Mouse (Mus musculus) gastrocnemius, postnatal 4 days (tissue): Measurements from ENCODE around the gene Clec2e. TPM values are rescaled to one million over a fixed set of nuclear protein-coding genes. Genes with fewer than 3 reads are reported as not detected.
"Not testable (repeated sequence)": the region's sequence is repeated elsewhere in the genome, so short reads cannot be mapped to it uniquely, and the experiment has no call there.

Experiments
- DNase-seq, 2 experiments: peaks; one replicate each; pipeline ENCODE4 v3.0.0; 2021 to 2022; ENCODE audit warnings: low spot score in 2 of 2, mixed read lengths in 2 of 2
- long read RNA-seq, 2 experiments: library from polyadenylated mRNA; stranded (forward); transcript quantifications; one replicate each; pipeline ENCODE4 v2.0.0; 2021
- total RNA-seq, 2 experiments: library from RNA; stranded (reverse); gene quantifications; 2 replicates each; pipeline ENCODE4 v1.2.3; 2021

Clec2e gene
- total RNA-seq = under 1 TPM; 0.29 to 0.47 TPM
- long read RNA-seq, experiment 1 = 0 reads
- long read RNA-seq, experiment 2 = 0 reads

DNA sequence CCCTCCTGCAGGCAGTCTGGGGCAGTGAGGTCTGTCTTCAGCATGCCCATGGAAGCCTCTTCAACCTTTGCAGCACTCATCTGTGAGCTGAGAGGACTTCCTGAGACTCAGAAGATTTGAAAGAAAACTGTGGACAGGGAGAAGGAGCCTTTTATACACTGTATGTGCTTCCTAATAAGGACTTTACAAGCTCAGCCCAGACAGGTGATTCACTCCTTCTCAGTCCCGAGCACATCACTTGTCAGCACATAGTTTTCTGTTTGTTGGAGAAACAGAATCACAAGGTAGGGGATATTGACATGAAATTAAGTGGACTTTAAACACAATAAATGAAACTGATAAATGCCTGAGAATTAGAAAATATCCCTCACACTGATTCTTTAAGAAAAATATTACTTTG is at the start of gene Clec2e:
Gene Clec2e, minus strand, starts transcription at position 120 of the 400 bp plus-strand sequence.
- not testable (repeated sequence) for DNase-seq

DNA sequence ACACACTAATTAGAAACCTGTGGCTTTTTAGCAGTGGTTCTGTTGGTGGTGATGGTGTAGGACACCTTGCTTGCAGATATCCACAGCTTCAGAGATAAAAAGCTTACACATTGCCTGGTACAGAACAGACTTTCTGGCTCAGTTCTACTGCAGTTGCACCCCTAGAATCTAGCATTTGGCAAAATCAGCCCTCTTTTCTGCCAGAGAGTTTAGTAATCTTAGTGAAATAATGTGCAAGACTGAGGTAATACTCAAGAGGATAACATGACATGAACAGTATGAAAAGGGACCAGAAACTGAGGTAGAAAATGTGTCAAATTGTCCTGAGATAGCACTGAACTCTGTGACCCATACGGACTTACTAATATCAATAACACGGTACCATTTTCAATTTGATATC is 46.1 kb upstream of the Clec2e start:
- no peak for DNase-seq

DNA sequence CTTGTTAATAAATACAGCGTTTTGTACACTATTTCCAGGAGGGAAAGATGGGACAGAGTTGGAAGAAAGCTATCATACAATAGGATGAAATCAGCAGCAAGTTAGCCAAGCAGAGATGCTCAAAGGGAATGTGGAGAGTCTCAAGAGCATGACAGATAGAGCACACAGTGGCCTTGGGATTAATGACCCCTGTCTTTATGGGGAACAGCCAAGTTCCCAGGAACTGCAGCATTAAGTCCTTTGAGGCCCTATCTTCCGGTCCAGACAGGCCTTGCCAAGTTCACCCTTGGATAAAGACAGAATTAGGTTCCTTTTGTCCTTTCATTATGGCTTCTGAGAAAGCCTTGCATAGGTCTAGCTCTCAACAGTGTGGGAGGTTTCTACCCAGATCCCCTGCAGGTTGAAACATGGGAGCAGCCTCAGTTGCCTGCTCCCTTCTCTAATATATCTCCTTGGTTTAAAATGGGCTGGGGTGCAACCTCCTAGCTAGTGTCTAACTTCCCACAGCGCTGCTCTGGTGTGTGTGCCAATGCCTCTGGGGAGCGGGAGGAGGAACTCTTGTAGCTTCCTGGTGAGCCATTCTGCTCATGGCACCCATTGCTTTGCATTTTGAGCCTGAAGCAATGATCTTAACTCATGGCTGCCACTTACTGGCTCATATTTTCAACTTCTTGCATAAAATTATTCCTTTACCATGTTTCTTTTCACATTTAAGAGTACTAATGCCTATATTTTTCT is 32.1 kb upstream of the Clec2e start:
- no peak for DNase-seq

DNA sequence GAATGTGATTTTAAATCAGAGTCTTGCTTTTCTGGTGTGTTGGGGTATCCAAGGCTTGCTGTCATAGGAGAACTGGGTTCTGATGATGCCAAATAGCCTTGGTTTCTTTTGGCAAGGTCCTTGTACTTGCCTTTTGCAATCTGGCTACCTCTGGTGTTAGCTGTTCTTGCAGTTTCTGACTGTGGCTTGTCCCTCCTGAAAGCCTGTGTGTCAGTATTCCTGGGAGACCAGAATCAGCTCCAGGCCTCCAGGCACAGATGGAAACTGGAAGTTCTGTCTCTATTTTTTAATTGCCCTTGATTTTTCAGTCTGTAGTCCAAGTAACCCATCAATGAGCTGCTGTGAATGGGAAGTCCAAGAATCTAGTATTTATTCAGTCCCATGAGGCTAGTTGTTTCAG is 26.1 kb upstream of the Clec2e start:
- no peak for DNase-seq

DNA sequence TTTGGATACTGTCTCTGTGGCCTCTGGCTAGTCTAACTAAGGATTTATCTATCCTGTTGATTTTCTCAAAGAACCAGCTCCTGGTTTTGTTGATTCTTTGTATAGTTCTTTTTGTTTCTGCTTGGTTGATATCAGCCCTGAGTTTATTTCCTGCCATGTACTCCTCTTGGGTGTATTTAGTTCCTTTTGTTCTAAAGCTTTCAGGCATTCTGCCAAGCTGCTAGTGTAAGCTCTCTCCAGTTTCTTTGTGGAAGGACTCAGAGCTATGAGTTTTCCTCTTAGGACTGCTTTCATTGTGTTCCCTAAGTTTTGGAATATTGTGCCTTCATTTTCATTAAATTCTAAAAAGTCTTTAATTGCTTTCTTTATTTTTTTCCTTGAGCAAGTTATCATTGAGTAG is 23.8 kb upstream of the Clec2e start:
- not testable (repeated sequence) for DNase-seq

DNA sequence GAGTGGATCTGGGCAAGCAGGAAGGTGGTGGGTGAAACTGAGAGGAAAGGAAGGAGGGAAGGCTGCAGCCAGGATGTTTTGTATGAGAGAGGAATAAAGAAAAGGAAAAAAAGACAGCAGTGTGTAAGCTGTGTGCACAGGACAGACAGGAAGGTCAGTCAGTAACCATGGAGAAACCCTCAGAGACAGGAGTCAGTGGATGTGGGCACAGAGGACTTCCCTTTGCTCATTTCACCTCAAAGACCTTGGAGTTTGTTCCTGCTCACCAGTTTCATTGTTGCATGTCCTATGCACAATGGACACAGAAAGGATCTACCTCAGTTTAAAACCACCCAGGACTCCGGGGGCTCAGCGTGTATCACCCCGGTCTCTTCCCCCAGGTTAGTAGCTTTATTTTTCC is 15.5 kb upstream of the Clec2e start:
- no peak for DNase-seq

DNA sequence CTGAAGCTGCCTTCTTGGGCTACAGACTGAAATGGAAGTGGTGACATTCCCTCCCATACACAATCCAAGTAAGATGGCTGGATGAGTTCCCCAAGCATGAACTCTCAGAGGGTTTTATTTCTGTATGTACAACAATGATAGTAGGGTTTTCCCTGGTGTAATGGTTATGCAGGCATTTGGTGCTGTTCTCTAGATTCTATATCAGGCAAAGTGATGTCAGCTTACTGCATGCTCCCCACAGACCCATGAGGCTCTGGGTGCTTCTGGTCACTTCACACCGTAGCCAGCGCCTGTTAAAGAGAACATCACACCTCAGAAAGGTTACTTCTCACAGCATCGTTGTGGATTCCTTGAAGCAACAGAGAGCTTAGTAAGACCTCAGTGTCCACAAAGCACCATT is 13.5 kb upstream of the Clec2e start:
- DNase-seq = not testable (repeated sequence)

DNA sequence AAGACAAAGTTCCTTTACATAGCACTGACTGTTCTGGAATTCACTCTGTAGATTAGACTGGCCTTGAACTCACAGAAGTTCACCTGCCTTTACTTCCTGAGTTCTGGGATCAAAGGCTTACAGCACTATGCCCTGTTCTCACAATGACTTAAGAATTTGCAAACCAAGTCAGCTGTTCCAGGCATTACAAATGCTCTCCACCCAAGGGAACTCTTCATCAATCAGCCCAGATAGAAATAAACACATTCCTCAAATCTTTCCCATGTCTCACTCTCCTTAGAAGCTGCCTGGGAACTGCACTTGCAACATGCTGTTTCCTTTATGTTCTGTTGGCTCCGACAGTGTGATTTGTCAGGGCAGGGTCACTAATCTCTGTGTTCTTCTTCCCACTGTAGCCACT is 13.1 kb upstream of the Clec2e start:
- no peak for DNase-seq

DNA sequence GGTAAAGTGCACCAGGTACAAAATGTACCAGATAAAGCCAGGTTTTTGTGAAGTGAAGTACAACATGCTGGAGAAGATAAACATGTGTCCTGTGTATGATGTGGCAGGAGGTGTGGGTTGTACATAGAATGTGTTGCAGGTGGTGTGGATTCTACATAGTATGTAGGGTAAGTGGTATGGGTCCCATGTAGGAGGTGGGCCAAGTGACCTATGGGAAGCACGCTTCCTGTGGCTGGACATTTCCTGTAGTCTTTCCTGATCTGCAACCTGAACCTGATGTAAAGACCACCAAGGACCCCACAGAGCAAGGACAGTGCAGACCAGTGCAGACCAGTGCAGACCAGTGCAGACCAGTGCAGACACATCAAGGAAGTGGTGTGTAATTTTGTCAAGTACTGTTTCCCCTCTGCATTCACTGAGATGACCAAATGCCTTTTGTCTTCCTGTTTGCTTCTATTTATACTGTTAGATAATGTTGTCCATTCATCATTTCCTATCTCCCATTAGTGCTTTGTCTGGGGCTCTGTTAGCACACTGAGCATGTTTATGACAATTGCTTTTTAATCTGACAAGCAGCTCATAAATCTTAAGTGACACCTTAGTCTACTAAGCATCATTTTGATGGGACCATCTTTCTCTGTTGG is 12.4 kb upstream of the Clec2e start:
- no peak for DNase-seq

DNA sequence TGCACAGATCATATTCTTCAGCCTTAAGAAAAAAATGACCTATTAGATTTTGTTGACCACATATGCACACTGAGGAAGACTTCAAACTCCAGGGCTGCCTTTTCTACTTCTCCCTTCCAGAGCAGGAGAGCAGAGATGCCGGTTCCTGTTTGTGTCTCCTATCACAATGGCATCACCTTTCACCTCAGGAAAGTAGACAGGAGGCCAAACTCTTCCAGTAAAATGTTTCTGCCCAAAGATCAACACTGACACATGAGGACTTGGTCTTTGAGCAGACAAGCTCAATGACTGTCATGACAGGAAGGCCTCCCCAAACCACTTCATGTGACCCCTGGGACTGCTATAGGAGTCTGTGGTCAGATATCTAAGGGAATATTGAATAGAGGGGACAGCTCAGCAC is 11.8 kb upstream of the Clec2e start:
- DNase-seq = no peak

DNA sequence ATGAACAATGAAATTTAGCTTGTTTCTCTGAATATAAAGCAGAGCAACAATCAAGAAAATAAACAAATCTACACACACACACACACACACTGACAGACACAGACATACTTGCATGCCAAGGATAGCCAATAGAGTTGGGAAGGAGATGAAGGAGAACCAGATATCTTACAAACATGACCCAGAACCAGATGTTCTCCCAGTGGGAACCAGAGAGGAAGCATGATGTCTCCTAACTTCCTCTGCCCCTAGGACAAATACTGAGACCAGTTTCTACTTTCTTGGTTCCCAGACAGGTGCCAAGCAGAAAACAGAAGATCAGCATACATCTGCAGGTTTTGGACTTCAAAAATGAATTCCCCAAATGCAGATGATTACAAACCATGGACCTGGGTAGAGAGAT is 7.2 kb upstream of the Clec2e start:
- DNase-seq = no peak

DNA sequence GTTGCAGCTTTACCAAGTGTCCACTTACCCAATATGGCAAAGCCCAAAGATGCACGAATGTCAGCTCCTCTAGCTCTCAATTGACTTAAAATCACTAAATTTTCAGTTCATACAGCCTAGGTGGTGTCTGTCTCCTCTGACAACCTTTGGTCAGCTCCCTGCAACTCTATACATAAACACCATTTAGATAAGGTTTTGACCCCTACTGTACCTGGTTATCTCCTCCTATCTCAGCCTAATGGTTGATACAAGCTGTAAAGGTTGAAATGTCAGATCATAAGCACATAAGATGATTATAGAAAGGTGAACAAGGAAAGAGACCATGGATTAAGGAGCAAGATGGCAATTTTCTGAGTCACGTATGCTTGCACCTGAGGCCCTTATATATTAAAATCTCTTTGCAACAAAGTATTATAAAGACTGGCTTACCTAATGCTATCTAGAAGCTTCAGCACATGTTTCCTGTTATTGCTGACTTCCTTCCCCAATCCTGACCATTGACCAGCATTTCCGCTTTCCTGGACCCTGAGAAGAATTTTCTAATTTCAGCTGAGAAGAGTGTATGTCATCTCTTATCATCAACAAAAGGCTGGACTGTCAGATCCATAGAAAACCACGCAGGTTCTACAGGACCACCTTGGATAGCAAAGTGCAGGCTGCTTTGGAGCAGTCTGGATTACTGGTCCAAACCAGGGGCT is 2.3 kb upstream of the Clec2e start:
- DNase-seq = no peak

DNA sequence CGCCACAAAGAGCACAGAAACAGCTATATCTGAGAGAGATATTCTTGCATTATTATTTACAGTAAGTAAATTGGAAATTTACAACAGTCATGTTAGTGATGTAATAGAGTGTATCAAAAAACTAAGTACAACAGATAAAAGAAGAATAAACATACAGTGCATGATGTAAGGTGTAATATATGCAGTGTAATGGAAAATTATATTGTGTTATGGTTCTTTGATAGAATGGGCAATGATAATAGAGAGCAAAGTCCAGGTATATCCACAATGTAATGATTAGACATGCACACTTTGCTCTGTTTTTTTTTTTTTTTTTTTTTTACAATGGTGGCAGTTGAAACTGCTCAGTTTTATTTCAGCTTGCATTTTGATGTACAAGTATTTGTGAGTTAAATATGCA is 891 bp upstream of the Clec2e start:
- DNase-seq = no peak

DNA sequence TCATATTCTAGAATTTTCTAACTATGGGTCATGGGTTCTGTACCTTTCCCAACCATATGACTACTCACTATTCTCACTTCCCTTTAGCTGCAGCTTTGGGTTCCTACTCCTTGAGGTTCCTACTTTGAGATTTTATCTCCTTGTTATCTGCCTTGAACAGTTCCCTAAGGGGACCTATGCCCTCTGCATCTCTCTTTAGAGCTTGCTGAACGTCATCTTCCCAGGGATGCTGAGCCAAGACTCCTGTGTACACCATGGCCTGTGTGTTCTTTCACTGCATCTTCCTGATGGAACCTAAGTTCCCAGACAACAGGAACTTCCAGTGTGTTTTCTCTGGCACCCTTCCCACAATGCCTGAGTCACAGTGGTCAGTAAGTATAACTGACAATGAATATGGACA is 2.8 kb downstream of the Clec2e start:
- no peak for DNase-seq

DNA sequence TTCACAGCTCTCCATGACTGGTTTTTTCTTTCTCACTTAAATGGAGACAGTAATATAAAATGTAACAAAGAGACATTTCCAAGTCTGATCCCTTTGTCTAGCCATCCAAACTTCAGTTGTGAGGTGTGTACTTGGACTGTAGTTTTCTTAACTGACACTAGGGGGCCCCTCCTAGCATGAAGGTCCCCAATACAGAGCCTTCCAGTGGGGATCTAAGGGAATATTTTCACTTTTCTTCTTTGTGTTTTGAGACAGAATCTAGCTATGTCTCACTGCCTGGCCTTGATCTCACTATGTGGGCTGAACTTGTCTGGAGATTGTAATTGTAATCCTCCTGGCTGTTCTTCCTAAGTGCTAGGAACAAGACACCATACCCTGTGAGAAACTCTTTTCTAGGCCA is 5.5 kb downstream of the Clec2e start:
- no peak for DNase-seq

DNA sequence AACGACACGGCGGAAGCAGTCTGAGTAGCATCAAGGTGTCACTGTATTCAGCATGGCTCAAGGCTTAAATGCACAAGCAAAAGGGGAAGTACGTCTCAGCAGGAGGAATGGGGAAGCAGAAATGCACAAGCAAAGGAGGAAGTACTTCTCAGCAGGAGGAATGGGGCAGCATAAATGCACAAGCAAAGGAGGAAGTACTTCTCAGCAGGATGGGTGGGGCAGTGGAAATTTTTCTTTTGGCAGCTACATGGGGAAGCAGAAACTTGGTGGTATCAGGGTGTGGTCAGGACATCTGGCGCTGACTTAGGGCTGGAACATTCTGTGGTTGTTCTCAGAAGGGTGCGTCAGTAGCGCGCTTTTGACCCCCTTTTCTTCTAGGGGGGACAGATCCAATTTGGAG is 12.1 kb downstream of the Clec2e start:
- not testable (repeated sequence) for DNase-seq

DNA sequence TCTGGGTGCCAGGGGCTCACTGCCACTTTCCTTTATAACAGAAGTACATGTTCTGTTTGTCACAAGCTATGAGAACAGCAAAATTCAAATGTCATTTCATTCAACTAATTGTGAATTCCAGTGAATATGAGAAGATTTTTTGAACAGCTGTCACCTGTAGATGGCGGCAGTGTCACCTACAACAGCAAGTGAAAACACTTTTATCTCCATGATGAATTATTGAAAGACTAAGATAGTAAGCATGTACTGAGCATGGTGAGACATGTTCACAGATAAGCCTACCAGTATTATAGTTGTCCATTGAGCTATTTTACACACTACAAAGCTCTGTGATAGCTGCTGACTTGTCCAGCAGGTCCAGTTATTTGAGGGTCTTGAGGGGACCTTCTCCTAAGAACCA is 12.6 kb downstream of the Clec2e start:
- no peak for DNase-seq

DNA sequence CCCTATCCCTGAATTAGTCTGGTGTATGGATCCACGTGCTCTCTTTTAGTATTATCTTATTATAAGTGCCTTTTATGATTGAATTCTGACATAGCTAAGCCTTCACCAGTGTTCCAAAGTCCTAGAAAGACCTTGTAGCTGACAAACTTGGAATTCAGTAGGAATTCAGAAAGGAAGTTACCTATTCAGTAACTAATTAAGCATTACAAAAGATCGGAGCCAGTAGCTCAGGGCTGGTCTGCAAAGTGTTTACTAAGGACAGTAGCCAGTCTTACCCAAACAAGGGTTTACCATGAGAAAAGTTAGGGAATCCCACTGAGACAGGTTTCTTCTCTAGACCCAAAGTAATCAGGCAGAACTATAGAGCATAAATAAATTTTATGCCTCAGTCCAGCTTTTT is 14.7 kb downstream of the Clec2e start:
- not testable (repeated sequence) for DNase-seq

DNA sequence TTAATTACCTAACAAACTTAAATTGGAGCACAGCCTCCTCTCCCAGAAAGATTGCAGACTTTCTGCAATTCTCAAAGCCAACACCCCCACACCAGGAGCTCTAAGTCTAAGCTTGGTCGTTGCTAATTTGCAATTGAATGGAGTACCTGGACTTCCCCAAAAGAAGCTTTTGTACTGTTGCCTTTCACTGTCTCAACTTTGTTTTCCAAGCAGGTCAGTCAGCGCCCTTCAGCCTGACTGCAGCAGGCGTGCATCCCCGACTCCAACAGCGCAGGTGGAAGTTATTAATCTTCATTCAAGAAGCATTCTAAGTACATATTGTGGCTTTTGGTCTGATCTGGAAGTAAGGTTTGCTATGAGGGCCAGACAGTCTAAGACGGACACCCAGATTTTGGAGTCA is 15.6 kb downstream of the Clec2e start:
- no peak for DNase-seq

DNA sequence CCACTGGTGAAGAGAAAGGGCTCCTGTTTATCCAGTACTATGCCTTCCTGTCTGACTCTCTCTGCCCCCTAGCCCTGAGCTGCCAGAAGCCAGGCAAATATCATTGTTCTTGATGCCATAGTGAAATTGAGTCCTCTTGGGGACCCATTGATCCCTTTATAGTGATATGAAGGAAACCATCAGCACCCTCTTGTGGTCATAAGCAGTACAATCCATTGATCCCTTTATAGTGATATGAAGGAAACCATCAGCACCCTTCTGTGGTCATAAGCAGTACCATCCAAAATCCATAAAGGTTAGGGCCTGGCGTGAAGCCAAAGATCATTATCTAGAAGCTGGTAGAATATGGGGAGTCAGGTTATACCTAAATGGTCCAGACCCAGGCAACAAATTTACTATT is 33.7 kb downstream of the Clec2e start:
- no peak for DNase-seq

DNA sequence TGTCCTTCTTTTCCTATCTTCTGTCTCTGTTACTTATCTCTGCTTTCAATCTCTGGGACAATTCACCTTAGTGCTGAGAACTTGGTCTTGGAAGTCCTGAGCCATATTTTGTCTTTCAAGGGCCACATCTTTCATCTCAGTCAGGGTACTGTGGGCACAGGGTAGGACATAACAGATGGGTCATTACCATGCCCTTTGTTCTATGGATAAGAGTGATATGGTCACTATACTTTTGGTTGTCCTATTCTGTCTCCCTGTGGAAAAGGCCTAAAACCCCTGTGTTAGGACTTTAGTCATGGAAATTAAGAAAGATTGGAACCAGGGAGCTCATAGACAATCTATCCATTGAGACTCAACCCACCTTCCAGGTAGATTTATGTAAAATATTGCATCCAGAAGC is 34.2 kb downstream of the Clec2e start:
- no peak for DNase-seq

DNA sequence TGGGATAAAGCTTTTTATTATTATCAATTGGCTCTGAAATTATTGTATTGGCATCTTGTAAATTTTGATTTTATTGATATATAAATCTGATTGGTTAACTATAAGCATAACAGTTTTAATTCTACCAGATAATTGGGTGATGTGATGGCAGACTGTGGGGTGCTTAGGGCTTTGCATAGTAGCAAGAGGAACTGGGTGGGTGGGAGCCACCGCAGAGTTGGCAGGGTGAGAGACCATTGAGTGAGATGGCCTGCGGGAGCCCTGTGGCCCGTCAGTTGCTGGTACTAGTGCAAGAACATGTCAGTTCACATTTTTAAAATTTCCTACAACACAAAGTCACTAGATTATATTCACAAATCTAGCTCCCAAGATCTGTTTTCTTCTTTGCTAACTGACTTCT is 34.9 kb downstream of the Clec2e start:
- DNase-seq = no peak
